Mouse (Mus musculus): ENCODE results near the gene Med24.

The Med24 gene

GRCm38 (mm10) chr11:98729119-98729588, at the start of gene Med24:
Gene Med24, minus strand, starts transcription at chr11:98729435.
- DNase-seq = peak; percentile 75 to 84

- no peak for DNase-seq
These were observed 48.7 kb upstream of the Med24 start for GRCm38 (mm10) chr11:98777888-98778287.

- no peak for DNase-seq
These were observed 47.8 kb upstream of the Med24 start for GRCm38 (mm10) chr11:98776843-98777590.

- no peak for DNase-seq
These were observed 47.0 kb upstream of the Med24 start for GRCm38 (mm10) chr11:98776052-98776764.

- DNase-seq = peak; percentile 84 to 90
These were observed 46.3 kb upstream of the Med24 start for GRCm38 (mm10) chr11:98775348-98776051.

GRCm38 (mm10) chr11:98774582-98775347, 45.5 kb upstream of the Med24 start, which contains the start of gene Nr1d1:
Gene Nr1d1, minus strand, starts transcription at chr11:98775333.
- DNase-seq = no peak

GRCm38 (mm10) chr11:98773635-98774295, 44.5 kb upstream of the Med24 start:
- peak; percentile 97 to 98 for DNase-seq

GRCm38 (mm10) chr11:98772667-98773171, 43.5 kb upstream of the Med24 start:
- DNase-seq = no peak

GRCm38 (mm10) chr11:98771844-98772525, 42.8 kb upstream of the Med24 start:
- no peak for DNase-seq

GRCm38 (mm10) chr11:98771131-98771530, 41.9 kb upstream of the Med24 start:
- DNase-seq = no peak

GRCm38 (mm10) chr11:98770096-98770975, 41.1 kb upstream of the Med24 start:
- no peak for DNase-seq

GRCm38 (mm10) chr11:98769007-98769954, 40.0 kb upstream of the Med24 start:
- no peak for DNase-seq

GRCm38 (mm10) chr11:98768127-98769006, 39.1 kb upstream of the Med24 start:
- DNase-seq = no peak

- DNase-seq = no peak
These were observed 38.5 kb upstream of the Med24 start for GRCm38 (mm10) chr11:98767713-98768112.

GRCm38 (mm10) chr11:98767276-98767675, 38.0 kb upstream of the Med24 start:
- DNase-seq = no peak

GRCm38 (mm10) chr11:98766816-98767215, 37.6 kb upstream of the Med24 start:
- no peak for DNase-seq

GRCm38 (mm10) chr11:98766346-98766745, 37.1 kb upstream of the Med24 start:
- DNase-seq = no peak
